Mouse (Mus musculus) megakaryocyte, embryonic 14.5 days (primary cell): ENCODE data around the gene Gm364. TPM values are rescaled to one million over a fixed set of nuclear protein-coding genes. Genes with fewer than 3 reads are reported as not detected.

Experiments used
- H3K27me3 ChIP-seq: replicated peaks from 2 replicates; pipeline ENCODE3; 2012; ENCODE audit warnings: inconsistent platforms
- H3K36me3 ChIP-seq: replicated peaks from 2 replicates; pipeline ENCODE3; 2012; ENCODE audit warnings: low read length, inconsistent platforms, mixed read lengths
- H3K4me1 ChIP-seq: 2 replicates; pipeline ENCODE4 v1.6.1; 2012; ENCODE audit warnings: inconsistent platforms
- H3K4me3 ChIP-seq: replicated peaks from 2 replicates; pipeline ENCODE3; 2012; ENCODE audit warnings: moderate library complexity, mild to moderate bottlenecking, inconsistent platforms
- H3K9me3 ChIP-seq: 2 replicates; pipeline ENCODE4 v1.6.1; 2012; ENCODE audit warnings: inconsistent platforms
- FLI1 ChIP-seq: IDR thresholded peaks from 2 replicates; pipeline ENCODE4 v1.6.1; 2012; ENCODE audit warnings: low read length, inconsistent platforms, mixed read lengths
- GATA1 ChIP-seq: IDR thresholded peaks from 3 replicates; pipeline ENCODE4 v1.6.1; 2012; ENCODE audit warnings: mixed read lengths, low read length, inconsistent platforms, borderline replicate concordance
- polyA plus RNA-seq: library from polyadenylated mRNA; stranded (reverse); fragments of >175 nt; gene quantifications from 2 replicates; pipeline ENCODE4 v1.2.3, GENCODE M21; 2012; ENCODE audit warnings: low replicate concordance; ENCODE audit not compliant: insufficient read depth

The Gm364 gene
- not detected in 2 replicates for polyA plus RNA-seq

- no peaks in the 10 kb centered on the region for H3K36me3 ChIP-seq
- no peaks in the 10 kb centered on the region for H3K9me3 ChIP-seq
- H3K4me1 ChIP-seq: no peaks in the 10 kb centered on the region
- no peak within 1 kb of the TSS for H3K4me3 ChIP-seq
- no peaks in the 10 kb centered on the region for H3K27me3 ChIP-seq
- TF ChIP-seq FLI1 (no peak), GATA1 (no peak)
These were observed at the start of gene Gm364 for GRCm38 (mm10) chrX:57408769-57409168. Gm364 (plus strand) TSS chrX:57409154.

GRCm38 (mm10) chrX:57359316-57359715 is 49.6 kb upstream of the Gm364 start:
- Histone ChIP-seq H3K36me3 (no peaks in the 10 kb centered on the region), H3K4me1 (no peaks in the 10 kb centered on the region), H3K9me3 (no peaks in the 10 kb centered on the region), H3K4me3 (no peak overlapping the region), H3K27me3 (peaks cover 4% of the 10 kb centered on the region)
- no peak for TF ChIP-seq FLI1
- no peak for TF ChIP-seq GATA1

GRCm38 (mm10) chrX:57364891-57365569 is 43.9 kb upstream of the Gm364 start:
- H3K9me3 ChIP-seq: no peaks in the 10 kb centered on the region
- TF ChIP-seq FLI1 (no peak), GATA1 (no peak)
- H3K4me3 ChIP-seq: no peak overlapping the region
- H3K36me3 ChIP-seq: no peaks in the 10 kb centered on the region
- H3K27me3 ChIP-seq: peaks cover 2% of the 10 kb centered on the region
- H3K4me1 ChIP-seq: peaks cover 4% of the 10 kb centered on the region; the same call in 1 of the 2 replicates

GRCm38 (mm10) chrX:57372965-57373364 is 36.0 kb upstream of the Gm364 start:
- peaks cover 18% of the 10 kb centered on the region for H3K36me3 ChIP-seq
- no peaks in the 10 kb centered on the region for H3K27me3 ChIP-seq
- H3K4me3 ChIP-seq: no peak overlapping the region
- H3K4me1 ChIP-seq: 0 out of 2 replicates have a peak, but pooled peaks cover 5% of the 10 kb centered on the region
- TF ChIP-seq GATA1: no peak
- no peak for TF ChIP-seq FLI1
- no peaks in the 10 kb centered on the region for H3K9me3 ChIP-seq

- no peaks in the 10 kb centered on the region for H3K27me3 ChIP-seq
- peaks cover 23% of the 10 kb centered on the region for H3K36me3 ChIP-seq
- H3K9me3 ChIP-seq: no peaks in the 10 kb centered on the region
- no peak overlapping the region for H3K4me3 ChIP-seq
- H3K4me1 ChIP-seq: 0 out of 2 replicates have a peak, but pooled peaks cover 5% of the 10 kb centered on the region
- no peak for TF ChIP-seq FLI1
- no peak for TF ChIP-seq GATA1
These were observed 35.4 kb upstream of the Gm364 start for GRCm38 (mm10) chrX:57373543-57373942.

- Histone ChIP-seq H3K4me3 (no peak overlapping the region), H3K36me3 (peaks cover 28% of the 10 kb centered on the region), H3K4me1 (0 out of 2 replicates have a peak, but pooled peaks cover 5% of the 10 kb centered on the region), H3K27me3 (no peaks in the 10 kb centered on the region), H3K9me3 (no peaks in the 10 kb centered on the region)
- TF ChIP-seq FLI1: no peak
- no peak for TF ChIP-seq GATA1
These were observed 34.9 kb upstream of the Gm364 start for GRCm38 (mm10) chrX:57374029-57374428.

GRCm38 (mm10) chrX:57377096-57377495 is 31.9 kb upstream of the Gm364 start:
- Histone ChIP-seq H3K4me1 (0 out of 2 replicates have a peak, but pooled peaks cover 5% of the 10 kb centered on the region), H3K4me3 (no peak overlapping the region), H3K9me3 (no peaks in the 10 kb centered on the region), H3K36me3 (peaks cover 58% of the 10 kb centered on the region), H3K27me3 (peaks cover 5% of the 10 kb centered on the region)
- TF ChIP-seq FLI1: no peak
- no peak for TF ChIP-seq GATA1

GRCm38 (mm10) chrX:57378579-57378978 is 30.4 kb upstream of the Gm364 start:
- no peak for TF ChIP-seq GATA1
- no peak for TF ChIP-seq FLI1
- Histone ChIP-seq H3K9me3 (no peaks in the 10 kb centered on the region), H3K4me3 (no peak overlapping the region), H3K4me1 (0 out of 2 replicates have a peak, but pooled peaks cover 2% of the 10 kb centered on the region), H3K36me3 (peaks cover 70% of the 10 kb centered on the region), H3K27me3 (peaks cover 6% of the 10 kb centered on the region)

- no peaks in the 10 kb centered on the region for H3K4me1 ChIP-seq
- no peak overlapping the region for H3K4me3 ChIP-seq
- H3K9me3 ChIP-seq: no peaks in the 10 kb centered on the region
- H3K36me3 ChIP-seq: peaks cover 93% of the 10 kb centered on the region
- H3K27me3 ChIP-seq: peaks cover 6% of the 10 kb centered on the region
- no peak for TF ChIP-seq GATA1
- no peak for TF ChIP-seq FLI1
These were observed 28.0 kb upstream of the Gm364 start for GRCm38 (mm10) chrX:57380915-57381314.
